Mouse (Mus musculus): Measurements from ENCODE around the gene Thrb.

The Thrb gene

DNA sequence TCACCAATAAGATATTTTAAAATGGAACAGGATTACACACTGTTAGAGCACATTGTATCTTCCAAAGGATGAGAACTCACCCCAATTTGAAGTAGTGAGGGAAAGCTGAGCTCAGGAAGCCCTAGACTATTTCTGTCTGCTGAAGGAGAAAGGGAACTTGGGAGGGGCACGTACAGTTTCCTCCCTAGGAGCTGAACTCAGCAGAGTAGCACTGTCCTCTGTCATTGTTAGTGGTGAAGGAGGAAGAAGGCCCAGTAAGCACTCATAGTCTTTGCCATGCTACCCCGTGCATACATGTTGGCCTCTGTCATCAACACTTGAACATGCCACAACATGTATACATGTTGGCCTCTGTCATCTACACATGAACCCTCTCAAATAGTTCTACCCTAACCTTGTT, 294.0 kb downstream of the Thrb start:
- DNase-seq (ENCODE audit: low spot score), result no peak

- no peak for DNase-seq (ENCODE audit: low spot score)
These were observed 299.8 kb downstream of the Thrb start for GRCm38 (mm10) chr14:17959901-17960300.

- peak; percentile 62 for DNase-seq (ENCODE audit: low spot score)
These were observed 307.2 kb downstream of the Thrb start for GRCm38 (mm10) chr14:17967117-17967726.

- DNase-seq (ENCODE audit: low spot score), result no peak
These were observed 312.1 kb downstream of the Thrb start for GRCm38 (mm10) chr14:17972132-17972531.

GRCm38 (mm10) chr14:17972665-17973064, 312.6 kb downstream of the Thrb start:
- DNase-seq (ENCODE audit: low spot score), result no peak

- DNase-seq (ENCODE audit: low spot score), result no peak
These were observed 315.7 kb downstream of the Thrb start for GRCm38 (mm10) chr14:17975786-17976185.

GRCm38 (mm10) chr14:17978259-17978658, 318.2 kb downstream of the Thrb start:
- DNase-seq (ENCODE audit: low spot score), result no peak

DNA sequence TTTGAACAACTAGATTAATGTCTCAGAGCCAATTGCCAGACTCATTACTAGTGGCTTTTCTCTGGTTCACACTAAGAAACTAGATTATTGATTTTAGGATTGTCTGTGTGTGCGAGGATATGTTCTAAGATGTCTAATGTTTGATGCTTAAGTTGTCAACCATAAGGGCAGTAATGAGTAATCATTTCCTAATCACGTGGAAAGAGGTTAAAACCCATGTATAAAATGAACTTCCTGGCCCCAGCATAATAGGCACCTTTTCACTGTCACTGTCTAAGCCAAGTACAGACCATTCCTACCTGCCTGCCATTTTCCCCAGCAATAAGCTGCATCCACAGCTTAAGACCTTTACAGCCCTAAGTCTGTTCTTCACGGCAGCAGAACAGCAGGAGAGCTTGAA, 321.2 kb downstream of the Thrb start:
- DNase-seq (ENCODE audit: low spot score), result no peak

GRCm38 (mm10) chr14:17982017-17982416, 322.0 kb downstream of the Thrb start:
- DNase-seq (ENCODE audit: low spot score), result no peak

GRCm38 (mm10) chr14:17983390-17983789, 323.3 kb downstream of the Thrb start:
- no peak for DNase-seq (ENCODE audit: low spot score)

- no peak for DNase-seq (ENCODE audit: low spot score)
These were observed 323.8 kb downstream of the Thrb start for GRCm38 (mm10) chr14:17983839-17984238.

GRCm38 (mm10) chr14:17988580-17988979, 328.5 kb downstream of the Thrb start:
- DNase-seq (ENCODE audit: low spot score), result no peak

DNA sequence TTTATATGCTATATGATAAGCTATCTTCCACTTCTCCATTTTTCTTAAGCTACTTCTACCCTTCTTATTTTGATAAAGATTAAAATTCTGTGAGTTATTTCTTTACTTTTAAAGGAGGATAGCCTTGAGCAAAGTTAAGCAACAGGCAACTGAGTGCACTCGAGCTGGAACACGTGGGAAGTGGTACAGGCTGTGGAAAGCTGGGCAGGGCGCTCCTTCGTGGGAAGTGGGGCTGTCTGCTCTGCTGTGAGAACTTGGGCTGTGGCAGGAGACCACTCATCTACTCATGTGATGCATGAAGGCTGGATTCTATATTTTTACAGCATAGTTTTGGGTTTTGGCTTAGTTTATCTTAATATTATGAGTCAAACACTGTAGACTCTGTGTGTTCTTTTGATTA, 329.1 kb downstream of the Thrb start:
- DNase-seq (ENCODE audit: low spot score), result no peak

GRCm38 (mm10) chr14:17990186-17990585, 330.1 kb downstream of the Thrb start:
- no peak for DNase-seq (ENCODE audit: low spot score)

GRCm38 (mm10) chr14:18001886-18002285, 341.8 kb downstream of the Thrb start:
- no peak for DNase-seq (ENCODE audit: low spot score)

DNA sequence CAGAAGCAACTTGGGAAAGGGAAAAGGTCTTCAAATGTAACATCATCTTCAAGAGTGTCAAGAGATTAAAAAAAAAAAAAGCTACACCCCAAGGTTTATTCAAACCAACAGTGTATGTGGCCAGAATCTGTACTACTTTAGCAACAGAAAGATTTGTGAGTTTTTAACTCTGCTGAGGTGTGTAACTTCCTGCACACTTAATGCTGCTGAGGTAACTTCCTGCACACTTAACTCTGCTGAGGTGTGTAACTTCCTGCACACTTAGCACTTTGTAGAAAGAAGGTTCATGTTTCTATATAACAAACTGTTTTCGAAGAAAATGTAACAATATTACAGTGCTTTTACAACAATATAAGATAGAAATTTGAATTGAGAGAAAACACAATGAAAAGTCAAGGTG, 343.6 kb downstream of the Thrb start:
- DNase-seq (ENCODE audit: low spot score), result no peak

DNA sequence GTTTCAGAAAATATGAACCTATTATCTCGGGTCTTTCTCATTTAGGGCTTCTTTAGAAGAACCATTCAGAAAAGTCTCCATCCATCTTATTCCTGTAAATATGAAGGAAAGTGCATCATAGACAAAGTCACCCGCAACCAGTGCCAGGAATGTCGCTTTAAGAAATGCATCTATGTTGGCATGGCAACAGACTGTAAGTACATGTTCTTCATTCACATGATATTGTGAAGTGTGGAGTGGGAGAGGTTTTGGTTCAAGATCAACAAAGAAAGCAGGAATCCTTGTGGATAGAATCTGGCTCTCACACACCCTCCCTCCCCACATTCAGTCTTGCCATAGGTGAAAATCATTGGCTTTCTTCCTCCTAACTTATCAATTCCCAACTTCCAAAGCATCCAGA, 348.5 kb downstream of the Thrb start:
- no peak for DNase-seq (ENCODE audit: low spot score)

- no peak for DNase-seq (ENCODE audit: low spot score)
These were observed 356.5 kb downstream of the Thrb start for GRCm38 (mm10) chr14:18016604-18017003.

DNA sequence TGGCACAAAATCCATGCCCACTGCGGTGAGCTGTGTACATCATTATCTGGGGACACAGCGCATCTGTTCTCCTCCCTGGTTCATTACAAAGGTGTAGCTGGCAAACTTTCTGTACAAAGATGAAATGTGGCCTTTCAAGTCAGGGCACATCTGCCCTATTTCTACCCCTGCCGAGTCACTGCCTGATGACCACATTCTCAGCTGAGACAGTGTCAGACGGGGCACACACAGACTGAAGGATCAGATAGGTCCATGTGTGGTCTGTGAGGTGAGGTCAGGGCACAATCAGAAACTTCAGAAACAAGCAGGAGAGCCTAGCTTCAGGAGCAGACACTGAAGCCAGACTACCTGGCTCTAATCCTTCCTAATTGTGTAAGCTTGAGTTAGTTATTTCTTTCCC, 360.1 kb downstream of the Thrb start:
- DNase-seq (ENCODE audit: low spot score), result no peak

GRCm38 (mm10) chr14:18020636-18021035, 360.6 kb downstream of the Thrb start:
- no peak for DNase-seq (ENCODE audit: low spot score)

- no peak for DNase-seq (ENCODE audit: low spot score)
These were observed 361.7 kb downstream of the Thrb start for GRCm38 (mm10) chr14:18021726-18022125.

DNA sequence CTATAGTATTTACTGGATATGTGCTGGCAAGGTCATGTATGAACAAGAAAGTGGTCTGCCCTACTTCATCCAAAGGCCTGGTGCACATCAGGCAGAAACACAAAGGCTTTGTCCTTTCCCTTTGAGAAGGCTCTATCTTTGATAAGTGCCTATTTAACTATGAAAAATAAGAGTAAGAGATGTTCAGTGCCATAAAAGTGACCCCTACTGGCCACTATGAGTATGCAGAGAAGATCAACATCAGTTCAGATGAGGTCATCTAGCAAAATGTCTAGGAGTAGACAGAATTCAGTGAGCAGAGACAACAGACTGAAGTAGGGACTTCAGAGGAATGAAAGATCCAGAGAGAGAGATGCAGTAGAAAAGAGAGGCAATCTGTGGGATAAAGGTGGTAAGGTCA, 362.3 kb downstream of the Thrb start:
- no peak for DNase-seq (ENCODE audit: low spot score)

- no peak for DNase-seq (ENCODE audit: low spot score)
These were observed 367.8 kb downstream of the Thrb start for GRCm38 (mm10) chr14:18027867-18028266.

DNA sequence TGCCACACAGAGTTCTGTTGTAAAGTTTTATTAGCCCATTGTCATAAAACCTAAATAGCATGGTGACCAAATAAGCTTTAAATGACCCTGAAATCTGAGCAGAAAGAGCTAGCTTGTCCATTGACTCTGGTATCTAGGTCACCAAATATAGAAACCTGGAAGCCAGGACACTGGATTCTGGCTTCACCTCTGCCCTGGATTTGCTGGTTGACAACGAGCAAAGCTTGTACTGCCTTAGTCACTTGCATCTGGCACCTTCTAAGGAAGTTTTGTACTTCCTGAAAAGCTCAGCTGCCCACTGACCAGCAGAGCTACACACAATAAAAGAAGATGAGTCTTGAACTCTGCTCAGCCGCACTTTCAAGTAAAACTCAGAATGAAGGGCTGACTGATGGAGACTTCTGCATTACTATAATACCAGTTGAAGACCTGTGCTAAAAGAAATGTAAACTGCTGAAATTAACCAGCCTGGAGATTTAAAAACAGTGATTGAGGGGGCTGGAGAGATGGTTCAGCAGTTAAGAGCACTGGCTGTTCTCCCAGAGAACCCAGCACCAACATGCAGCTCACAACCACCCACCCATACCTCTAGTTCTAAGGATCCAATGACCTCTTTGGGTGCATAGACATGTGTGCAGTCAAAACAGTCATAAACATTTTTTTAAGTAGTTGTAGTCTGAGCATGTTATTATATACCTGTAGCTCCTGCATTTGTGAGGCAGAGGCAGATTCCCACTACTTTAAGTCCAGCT, 369.3 kb downstream of the Thrb start:
- no peak for DNase-seq (ENCODE audit: low spot score)

Measured in testis, postnatal 10 days (tissue).